Mouse (Mus musculus): ENCODE measurements around the gene Lrguk.

DNA sequence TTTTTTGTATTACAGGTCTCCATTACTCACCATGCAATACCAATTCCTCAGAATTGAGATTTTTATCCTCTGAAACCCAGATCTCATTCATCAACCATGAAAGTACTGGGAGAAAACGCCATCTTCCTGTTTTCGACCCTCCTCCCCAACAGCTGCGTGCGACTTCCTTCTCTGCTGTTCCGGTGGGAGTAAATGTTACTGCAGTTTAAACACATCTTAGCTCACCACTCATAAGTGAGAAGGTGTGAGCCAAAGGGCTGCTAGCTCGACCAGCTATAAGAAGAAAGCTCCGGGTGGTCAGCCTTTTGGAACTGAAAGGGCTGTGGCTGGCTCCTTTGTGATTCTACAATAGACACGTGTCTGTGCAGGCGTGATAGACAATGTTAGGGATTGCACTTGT, 46.5 kb upstream of the Lrguk start:
- TF ChIP-seq POLR2A (IDR thresholded peaks at IDR 0.05; ENCODE audit: borderline replicate concordance, low read depth, low read length) (no peak), CTCF (IDR thresholded peaks at IDR 0.05; ENCODE audit: low read depth, low read length) (no peak)
